Mouse (Mus musculus) telencephalon, adult 2 months (tissue): ENCODE measurements around the gene Rgn.

Experiments used
- DNase-seq: peaks from one replicate; pipeline ENCODE4 v3.0.0-alpha.2; 2011; ENCODE audit warnings: low read depth, low spot score

Gene Rgn

DNA sequence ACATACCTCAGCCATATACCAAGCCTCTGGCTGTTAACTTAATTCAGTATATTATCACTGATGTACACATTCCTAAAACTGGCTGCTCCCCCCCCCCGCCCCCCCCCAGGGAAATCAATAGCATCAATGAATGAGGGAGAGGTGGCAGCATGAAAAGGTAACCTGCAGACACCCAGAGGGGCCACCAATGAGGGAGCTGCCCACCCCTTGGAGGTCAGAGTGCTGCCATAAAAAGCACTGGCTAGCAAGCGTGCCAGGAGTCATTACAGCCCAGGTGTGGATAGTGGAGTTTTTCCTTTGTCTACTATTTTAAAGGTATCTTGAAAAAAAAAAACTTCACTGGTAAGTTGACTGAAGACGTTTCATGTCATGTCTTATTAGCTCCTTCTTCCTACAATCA lies at the start of gene Rgn:
TSS of gene Rgn (plus strand) at position 256 of the 400 bp plus-strand sequence.
- DNase-seq: no peak

DNA sequence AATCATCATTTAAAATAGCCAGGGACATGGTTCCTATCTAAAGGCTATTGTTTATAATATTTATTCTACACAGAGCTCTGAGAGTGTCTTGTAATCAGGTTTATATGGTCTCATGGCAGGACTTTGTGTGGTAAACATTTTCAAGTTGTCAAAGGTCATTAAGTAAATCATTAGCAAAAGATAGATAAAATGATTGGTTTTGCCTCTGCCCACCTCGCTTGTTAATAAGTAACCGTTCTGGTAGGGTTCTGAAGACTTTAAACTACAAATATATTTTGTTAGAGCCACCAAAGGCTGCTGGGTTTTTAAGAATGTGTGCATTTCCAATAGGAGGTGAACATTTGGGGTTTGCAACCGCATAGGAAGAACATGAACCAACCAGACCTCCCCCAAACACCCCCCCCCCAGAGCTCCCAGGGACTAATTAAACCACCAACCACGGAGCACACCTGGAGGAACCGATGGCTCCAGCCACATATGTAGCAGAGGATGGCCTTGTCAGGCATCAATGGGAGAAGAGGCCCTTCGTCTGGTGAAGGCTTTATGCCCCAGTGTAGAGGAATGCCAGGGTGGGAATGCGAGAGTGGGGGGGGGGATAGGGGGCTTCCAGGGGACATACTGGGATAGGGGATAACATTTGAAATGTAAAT lies 29.2 kb upstream of the Rgn start:
- DNase-seq: no peak

DNA sequence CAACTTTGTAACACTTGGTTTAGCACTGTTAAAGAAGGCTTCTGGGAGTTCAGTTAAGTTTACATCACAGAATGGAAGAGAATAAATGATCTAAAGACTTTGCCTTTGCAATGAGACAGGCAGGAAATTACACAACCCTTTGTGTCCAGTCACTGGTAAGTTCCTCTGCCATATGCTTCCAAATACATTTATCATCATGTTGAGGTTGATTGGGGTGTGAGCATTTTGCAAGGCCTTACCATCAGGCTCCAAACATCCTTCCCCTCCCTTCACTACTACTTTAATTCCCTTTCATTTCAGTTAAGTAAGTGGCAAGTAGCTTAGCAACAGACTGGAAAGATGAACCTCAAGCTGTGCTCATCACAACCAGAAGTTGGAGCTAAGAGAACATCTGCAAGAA lies 28.0 kb upstream of the Rgn start:
- no peak for DNase-seq

DNA sequence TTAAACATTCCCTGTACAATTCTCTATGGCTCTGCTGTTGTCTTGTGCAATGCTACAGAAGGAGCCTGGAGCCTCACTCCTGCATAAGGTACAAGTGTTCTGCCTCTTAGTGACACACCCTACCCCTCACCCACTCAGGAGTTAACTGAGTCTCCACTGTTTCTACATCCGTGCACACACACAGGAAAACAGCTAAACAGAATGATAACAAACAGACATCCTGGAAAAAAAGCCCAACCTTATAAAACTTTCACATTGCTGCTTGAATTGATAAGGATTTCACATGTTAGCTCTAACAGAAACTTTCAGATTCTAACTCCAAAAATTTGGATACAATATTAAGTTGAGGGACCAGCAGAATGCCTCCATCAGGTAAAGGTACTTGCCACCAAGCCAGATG lies 17.0 kb upstream of the Rgn start:
- DNase-seq: no peak

DNA sequence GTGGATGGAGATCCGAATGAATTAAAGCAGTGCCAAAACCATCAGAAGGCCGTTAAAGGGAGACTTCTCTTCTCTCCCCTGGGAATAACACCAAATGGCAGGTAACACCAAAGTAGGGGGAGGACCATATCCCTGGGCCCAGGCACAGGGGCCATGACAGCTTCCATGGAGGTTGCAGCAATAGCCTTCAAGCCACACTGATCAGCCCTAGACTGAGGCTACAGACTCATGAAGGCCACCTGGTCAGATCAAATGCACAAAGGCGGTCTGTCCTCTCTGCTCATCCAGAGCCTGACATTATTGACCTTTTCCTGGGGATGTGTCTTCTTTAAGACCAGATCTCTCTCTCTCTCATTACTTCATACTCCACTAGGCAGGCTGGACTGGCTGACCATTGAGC lies 5.7 kb upstream of the Rgn start:
- no peak for DNase-seq

DNA sequence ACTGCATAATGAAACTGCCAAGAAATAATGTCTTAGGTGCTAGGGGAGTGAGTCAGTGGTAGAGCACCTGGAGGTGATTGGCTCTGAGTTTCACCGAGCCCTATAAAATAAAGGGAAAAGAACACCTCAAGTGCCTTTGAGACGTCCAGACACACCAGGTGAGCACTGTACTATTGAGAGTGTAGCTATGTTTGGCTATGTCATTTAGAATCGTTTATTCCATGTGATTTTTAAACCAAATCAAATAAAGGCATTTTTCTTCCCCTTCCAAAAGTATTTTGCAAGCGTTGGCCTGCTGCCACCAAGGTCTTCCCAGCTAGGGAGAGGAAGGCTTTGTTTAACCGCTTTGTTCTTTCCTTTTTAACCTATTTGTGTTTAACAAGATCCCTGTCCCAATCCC lies 2.0 kb upstream of the Rgn start:
- no peak for DNase-seq

DNA sequence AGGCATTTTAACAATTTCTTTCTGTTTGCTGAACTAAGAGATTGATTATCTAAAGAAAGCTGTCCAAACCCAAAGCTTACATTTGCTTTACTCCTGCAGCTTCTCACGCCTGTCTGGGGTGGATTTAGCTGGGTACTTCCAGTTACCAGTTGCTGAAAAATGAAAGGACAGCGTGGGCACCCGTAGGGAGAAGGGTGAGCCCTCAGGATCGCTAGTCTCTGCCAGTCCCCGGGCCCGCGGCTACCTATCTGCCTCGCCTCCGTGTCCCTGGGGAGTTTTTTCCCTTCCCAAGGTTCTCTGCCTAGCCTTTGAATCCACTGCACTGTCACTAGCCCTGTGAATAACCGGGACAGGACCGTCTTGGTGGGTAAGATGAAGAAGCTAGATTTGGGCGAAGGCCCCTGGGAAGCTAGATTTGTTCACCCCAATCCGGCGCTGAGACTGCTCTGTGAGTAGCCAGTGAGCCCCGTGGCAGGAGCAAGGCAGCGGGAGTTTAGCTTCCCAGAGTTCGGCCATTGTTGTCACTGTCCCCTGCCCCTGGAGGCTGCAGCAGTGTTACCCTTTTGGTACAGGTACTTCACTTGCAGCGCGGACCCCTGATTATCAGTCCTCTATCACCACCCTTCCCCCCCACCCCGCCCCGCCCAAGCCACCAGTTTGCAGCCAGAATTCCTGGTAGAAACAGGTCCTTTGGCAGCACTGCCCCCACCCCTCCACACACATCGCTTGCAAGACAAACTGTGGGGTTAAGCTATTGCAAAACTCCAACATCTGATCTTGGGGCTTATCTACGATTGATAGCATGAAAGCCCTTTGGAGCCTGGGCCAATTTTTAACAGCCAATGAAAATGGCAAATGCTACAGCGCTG lies 1.3 kb upstream of the Rgn start:
- no peak for DNase-seq

DNA sequence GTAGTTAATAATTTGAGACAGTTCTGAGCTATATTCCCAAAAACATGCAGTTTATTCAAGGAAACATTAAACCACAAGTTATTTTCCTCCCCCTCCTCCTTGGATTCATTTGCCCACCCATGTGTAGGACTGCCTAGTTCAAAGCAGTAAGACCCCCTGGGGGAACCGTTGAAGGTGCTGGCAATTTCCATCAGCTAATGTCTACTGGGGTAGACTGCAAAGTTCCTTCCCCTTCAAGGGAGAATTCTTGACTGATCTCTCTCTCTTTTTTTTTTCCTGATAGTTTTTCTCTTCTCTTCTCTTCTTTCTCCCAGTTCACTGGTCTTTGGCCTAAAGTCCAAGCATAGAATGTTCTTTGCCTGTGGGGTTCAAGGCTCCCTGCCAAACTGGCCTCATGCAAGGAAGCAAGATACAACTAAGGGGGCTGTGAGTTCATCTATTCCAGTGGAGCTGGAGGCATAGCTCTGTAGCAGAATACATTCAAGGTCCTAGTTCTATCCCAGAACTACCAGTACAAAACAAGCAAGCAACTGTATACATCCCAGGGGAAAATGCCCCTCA lies 627 bp upstream of the Rgn start:
- DNase-seq: no peak

DNA sequence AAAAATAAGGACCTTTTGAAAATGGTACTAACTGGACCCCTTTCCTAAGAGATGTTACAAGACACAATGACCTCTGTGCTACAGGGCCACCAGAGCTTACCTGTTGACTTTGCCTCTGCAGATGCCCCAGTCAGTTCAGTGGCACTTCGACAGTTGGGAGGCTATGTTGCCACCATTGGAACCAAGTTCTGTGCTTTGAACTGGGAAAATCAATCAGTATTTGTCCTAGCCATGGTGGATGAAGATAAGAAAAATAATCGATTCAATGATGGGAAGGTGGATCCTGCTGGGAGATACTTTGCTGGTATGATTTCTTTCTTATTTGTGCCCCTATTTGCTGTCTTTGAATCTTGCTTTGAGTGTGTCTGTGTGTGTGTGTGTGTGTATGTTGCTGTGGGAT lies 2.6 kb downstream of the Rgn start:
- no peak for DNase-seq

DNA sequence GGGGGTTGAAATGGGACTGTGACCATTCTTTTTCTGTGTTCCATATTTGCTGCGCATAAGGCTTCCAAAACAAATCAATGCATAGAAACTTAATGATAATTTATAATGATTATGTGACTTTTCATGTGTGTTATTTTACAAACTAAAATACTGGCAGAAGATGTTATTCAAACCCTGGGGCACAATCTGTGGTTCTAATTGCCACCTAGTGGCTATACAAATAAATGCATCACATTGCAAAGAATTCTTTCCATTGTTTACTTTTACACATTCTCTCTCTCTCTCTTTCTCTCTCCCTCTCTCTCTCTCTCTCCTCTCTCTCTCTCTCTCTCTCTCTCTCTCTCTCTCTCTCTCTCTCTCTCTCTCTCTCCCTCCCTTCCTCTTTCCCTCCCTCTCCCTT lies 12.3 kb downstream of the Rgn start:
- no peak for DNase-seq

DNA sequence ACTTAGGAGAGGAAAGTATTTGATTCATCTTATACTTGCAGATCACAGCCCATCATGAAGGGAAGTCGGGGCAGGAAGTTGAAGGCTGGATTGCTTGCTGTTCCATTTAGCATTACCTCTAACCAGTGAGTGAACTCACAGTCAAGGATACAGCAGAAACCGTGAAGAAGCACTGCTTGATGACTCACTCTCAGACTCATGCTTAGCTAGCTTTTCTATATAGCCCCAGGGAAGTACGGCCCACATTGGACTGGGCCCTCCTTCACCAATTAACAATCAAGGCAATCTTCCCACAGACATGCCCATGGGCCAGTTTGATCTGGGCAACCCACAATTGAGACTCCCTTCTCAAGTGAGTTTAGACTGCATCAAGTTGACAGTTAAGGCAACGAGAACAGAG lies 14.4 kb downstream of the Rgn start:
- no peak for DNase-seq

DNA sequence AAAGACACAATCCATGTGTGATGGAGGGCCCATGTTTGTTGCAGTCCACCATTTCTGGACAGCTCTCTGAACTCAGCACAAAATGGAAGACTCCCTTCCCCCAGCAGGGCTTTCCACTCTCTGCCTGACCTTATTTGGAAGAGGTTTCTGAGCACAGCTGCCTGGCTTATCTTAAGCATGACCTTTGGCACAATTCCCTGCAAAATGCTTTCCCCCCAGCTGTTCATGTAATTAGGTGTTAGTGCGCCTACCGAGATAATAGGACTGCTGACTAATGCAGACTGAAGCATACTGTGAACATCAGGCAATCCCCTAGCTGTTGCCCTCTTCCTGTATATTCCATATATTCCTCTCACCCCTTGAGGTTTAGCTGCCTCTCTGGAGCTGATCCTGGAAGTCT lies 21.4 kb downstream of the Rgn start:
- no peak for DNase-seq

DNA sequence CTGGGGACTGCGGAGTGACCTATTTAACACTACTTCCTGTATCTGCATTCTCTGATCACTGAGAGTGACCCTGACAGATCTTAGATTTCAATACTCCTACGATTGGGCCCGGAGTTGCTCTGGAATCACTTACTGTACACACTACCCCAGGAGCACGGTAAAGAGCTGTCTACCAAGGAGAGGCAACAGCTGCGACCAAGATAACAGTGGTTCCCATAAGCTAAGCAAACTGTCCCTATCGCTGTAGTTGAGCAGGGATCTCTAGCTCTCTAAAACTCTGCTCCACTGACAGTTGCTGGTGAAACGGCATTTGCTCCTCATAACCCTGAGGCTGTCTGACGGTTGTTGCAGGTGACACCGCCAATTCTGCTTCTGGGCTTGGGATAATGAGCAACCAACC lies 23.1 kb downstream of the Rgn start:
- DNase-seq: no peak

DNA sequence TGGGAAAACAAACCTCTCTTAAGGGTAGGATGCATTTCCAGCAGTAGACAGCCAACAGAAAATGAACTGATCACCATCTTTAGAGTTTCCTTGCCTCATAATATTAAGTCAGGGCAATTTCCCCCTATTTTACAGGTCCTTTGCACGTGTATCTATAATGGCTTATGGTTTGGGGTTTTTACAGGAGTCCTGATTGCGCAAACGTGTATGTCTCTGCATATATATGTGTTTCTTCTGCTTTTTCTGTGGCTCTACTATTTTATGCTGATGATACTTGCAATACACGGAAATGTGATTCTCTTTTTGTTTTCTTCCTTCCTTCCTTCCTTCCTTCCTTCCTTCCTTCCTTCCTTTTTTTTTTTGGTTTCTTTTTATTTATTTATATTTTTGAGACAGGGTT lies 24.3 kb downstream of the Rgn start:
- DNase-seq: no peak

DNA sequence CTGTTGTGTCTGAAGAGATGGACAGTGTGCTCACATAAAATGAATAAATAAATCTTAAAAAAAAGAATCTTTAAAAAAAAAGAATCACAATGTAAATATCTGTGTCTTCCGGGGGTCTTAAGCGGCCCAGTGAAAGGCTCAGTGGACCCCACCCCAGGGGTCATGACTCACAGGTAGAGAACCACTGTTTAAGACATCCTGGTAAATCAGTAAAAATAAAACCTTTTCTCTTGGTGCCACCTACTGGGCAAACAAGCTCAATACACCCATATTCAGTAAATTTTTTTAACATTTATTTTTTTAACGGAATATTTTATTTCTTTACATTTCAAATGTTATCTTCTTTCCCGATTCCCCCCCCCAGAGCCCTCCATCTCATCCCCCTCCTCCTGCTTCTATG lies 38.4 kb downstream of the Rgn start:
- DNase-seq: no peak

DNA sequence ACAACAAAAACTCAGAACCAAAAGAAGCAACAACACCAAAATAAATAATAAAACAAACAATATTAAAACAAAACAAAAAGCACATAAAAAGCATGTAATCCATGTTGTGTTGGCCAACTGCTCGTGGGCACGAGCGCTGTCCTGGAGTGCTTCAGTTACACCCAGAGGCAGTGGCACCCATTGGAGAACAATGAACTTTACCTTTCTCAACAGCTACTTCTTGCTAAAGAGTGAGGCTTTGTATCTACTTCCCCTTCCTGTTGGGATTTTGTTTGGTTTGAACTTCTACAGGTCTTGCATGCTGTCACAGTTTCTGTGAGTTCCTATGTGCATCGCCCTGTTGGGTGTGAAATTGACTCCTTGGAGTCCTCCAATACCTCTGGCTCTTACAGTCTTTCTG lies 58.9 kb downstream of the Rgn start:
- no peak for DNase-seq
